17 mouse cellular contexts compared by ENCODE assay signal in genomic region chr5:50126594-50126993, GRCm38 (mm10).
"Had no signal": no experiment of that assay in that cellular context is flagged by ENCODE, and none has a peak within 500 bp of the region (broad histone marks: within the 10 kb centered on the region; RNA-seq: fewer than 3 reads in every experiment).

No protein-coding gene starts in this region.

- H3K27ac ChIP-seq: kidney, postnatal 0 days; layer of hippocampus, adult 2 months; limb, embryonic 15.5 days; midbrain, embryonic 10.5 days; midbrain, embryonic 15.5 days; neural tube, embryonic 13.5 days; stomach, embryonic 15.5 days had no signal

- ATAC-seq: inflammation-experienced regulatory T-cells, adult 6 months; intestine, postnatal 0 days; midbrain, embryonic 15.5 days had no signal

- H3K9me3 ChIP-seq: limb, embryonic 15.5 days; midbrain, embryonic 10.5 days; midbrain, embryonic 15.5 days; neural tube, embryonic 13.5 days; stomach, embryonic 15.5 days had no signal

- H3K9ac ChIP-seq: limb, embryonic 15.5 days; lung, embryonic 14.5 days; midbrain, embryonic 15.5 days; neural tube, embryonic 13.5 days; stomach, embryonic 15.5 days had no signal

- H3K4me3 ChIP-seq: layer of hippocampus, adult 2 months; limb, embryonic 15.5 days; midbrain, embryonic 10.5 days; midbrain, embryonic 15.5 days; neural tube, embryonic 13.5 days; stomach, embryonic 15.5 days had no signal

- H3K36me3 ChIP-seq: limb, embryonic 15.5 days; midbrain, embryonic 10.5 days; midbrain, embryonic 15.5 days; neural tube, embryonic 13.5 days; stomach, embryonic 15.5 days had no signal

- DNase-seq: kidney, adult 8-10 months; kidney, postnatal 4 days; lung, embryonic 14.5 days; lung, postnatal 10 days; lung, postnatal 4 days; right cerebral cortex, postnatal 14 days; thymus, adult 2 months; thymus, postnatal 25 days had no signal

- H3K4me1 ChIP-seq: limb, embryonic 15.5 days; midbrain, embryonic 15.5 days; neural tube, embryonic 13.5 days; stomach, embryonic 15.5 days had no signal

- H3K4me2 ChIP-seq: limb, embryonic 15.5 days; lung, embryonic 14.5 days; midbrain, embryonic 15.5 days; neural tube, embryonic 13.5 days; stomach, embryonic 15.5 days had no signal

- H3K27me3 ChIP-seq: limb, embryonic 15.5 days; midbrain, embryonic 15.5 days; neural tube, embryonic 13.5 days; stomach, embryonic 15.5 days had no signal
